Mouse (Mus musculus) lung, adult 2 months (tissue): Measurements from ENCODE around the gene Slc47a2. TPM values are rescaled to one million over a fixed set of nuclear protein-coding genes. Genes with fewer than 3 reads are reported as not detected.

ENCODE experiments used
- DNase-seq: peaks from one replicate; pipeline ENCODE4 v3.0.0; 2022
- H3K4me1 ChIP-seq: fragments of 200-500 bp; 2 replicates; pipeline ENCODE4 v1.6.1; 2011; ENCODE audit warnings: low read length; ENCODE audit not compliant: control insufficient read depth, insufficient read depth
- H3K4me3 ChIP-seq: fragments of 200-500 bp; replicated peaks from 2 replicates; pipeline ENCODE3; 2011; ENCODE audit warnings: low read depth, mild to moderate bottlenecking, control low read depth, low read length; ENCODE audit errors: extremely low read depth
- CTCF ChIP-seq: fragments of 200-500 bp; IDR thresholded peaks from 2 replicates; pipeline ENCODE4 v1.5.1; 2011; ENCODE audit warnings: mild to moderate bottlenecking, low read length, control low read depth; ENCODE audit not compliant: insufficient read depth
- POLR2A ChIP-seq: fragments of 200-500 bp; IDR thresholded peaks from 2 replicates; pipeline ENCODE4 v1.6.1; 2011; ENCODE audit warnings: low read depth, mild to moderate bottlenecking, control low read depth, low read length, borderline replicate concordance; ENCODE audit errors: extremely low read depth
- WGBS: fragments of 180-500 bp; shearing (Covaris S2); methylation state at CpG from one replicate; pipeline ENCODE4 v1.1.7; 2018; 5-methylcytosine and 5-hydroxymethylcytosine counted together
- polyA plus RNA-seq: library from polyadenylated mRNA; depleted of rRNA; stranded (reverse); fragments of >200 nt; gene quantifications from 2 replicates; pipeline ENCODE4 v1.2.3, GENCODE M21; 2012

The Slc47a2 gene
- polyA plus RNA-seq, 1 experiment: 0.19 TPM

DNA sequence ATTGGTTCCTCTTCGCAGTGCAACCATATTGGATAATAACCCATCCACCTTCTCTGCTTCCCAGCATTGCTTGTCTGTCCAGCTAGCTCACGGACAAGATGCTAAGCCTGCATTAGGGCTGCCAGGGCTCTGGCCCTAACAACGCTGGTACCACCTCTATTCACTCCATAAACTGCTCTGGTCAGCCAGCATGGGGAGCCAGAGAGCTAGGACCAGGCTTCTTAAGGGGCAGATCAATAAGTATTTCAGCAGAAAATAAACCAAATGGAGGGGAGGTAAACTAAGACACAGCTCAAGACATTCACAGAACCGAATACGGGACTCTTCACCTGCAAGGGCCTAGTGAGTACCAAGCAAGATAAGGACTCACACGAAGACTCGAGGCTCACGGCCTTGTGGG is 3.5 kb upstream of the Slc47a2 start:
- 72% methylated on average over 8 of the region's 8 CpGs for WGBS
- no peak for TF ChIP-seq CTCF
- TF ChIP-seq POLR2A: no peak
- H3K4me1 ChIP-seq: no peaks in the 10 kb centered on the region; the same call in 1 of the 2 replicates
- DNase-seq: no peak
- no peak overlapping the region for H3K4me3 ChIP-seq

DNA sequence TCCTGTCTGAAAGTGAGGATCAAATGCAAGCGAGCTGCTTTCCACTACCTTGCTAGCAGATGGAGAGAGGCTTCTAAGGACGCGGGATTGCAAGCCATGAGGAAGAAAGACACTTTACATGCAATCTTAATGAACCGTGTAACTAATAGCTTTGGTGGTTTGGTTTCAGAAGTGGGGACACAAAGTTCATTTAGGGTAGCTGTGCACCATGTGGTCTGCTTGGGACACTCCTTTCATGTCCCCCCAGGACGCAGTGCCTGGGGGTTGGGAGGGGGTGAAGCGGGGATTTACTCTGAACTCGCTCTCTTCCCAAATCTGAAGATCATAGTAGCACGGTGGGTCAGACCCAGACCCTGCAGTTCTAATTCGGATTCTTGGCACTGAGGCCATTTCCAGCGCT is 689 bp downstream of the Slc47a2 start:
- H3K4me1 ChIP-seq: no peaks in the 10 kb centered on the region; the same call in 1 of the 2 replicates
- H3K4me3 ChIP-seq: no peak overlapping the region
- no peak for DNase-seq
- WGBS: 22% methylated on average over 10 of the region's 10 CpGs
- TF ChIP-seq POLR2A (no peak), CTCF (no peak)

DNA sequence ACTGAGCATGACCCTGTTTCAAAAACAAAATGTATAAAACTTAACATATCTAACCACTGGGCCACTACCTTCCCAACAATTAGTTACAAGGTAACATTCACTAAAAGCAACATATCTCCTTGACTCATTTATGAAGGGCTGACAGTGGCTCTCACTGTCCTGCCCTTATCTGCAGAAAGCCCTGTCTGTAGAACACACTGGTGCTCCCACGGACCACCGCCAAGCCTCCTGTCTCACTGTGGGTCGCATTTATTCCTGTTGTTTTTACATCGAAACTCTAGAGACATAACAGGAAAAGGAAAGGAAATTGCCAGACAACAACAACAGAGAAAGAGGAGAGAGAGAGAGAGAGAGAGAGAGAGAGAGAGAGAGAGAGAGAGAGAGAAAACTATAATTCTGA is 1.4 kb downstream of the Slc47a2 start:
- Histone ChIP-seq H3K4me1 (no peaks in the 10 kb centered on the region; the same call in 1 of the 2 replicates), H3K4me3 (no peak overlapping the region)
- TF ChIP-seq CTCF (no peak), POLR2A (no peak)
- 72% methylated on average over 4 of the region's 4 CpGs for WGBS
- no peak for DNase-seq

DNA sequence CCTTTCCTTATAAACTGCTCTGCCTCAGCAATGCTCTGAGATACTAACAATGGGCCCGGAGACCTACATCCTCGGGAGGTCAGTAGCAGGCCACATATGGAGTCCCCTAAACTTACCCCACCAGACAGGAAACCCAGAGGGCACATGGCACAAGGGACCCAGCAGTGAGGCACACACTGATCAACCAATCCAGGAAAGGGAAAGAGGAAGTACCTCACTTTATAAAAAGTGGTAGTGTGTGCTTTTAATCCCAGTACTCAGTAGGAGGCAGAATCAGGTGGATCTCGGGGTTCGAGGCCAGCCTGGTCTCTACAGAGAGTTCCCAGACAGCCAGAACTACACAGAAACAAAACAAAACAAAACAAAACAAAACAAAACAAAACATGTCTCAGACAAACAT is 2.3 kb downstream of the Slc47a2 start:
- WGBS: 81% methylated on average over 4 of the region's 4 CpGs
- Histone ChIP-seq H3K4me1 (no peaks in the 10 kb centered on the region; the same call in 1 of the 2 replicates), H3K4me3 (no peak overlapping the region)
- no peak for TF ChIP-seq CTCF
- no peak for TF ChIP-seq POLR2A
- DNase-seq: no peak

DNA sequence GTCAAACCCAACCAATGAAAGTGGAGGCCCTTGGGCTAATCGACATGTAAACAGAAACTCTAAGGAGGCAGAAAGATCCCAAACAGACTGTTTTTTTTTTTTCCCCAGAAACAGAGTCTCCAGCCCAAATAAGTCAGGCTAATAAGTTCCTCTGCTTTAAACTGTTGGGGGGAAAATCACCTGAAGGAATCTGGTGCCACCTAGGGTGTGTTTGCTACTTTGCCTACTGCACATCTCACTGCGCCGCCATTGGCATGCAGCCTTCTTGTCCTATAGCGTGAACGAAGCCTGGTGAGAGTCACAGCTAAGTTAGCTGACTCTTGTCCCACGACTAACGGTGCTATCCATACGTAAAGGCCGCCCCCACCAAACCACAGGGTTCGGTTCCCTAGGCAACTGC is 5.1 kb downstream of the Slc47a2 start:
- peak; percentile 35; the same call in 1 of the 2 replicates for TF ChIP-seq CTCF
- no peak for TF ChIP-seq POLR2A
- Histone ChIP-seq H3K4me1 (no peaks in the 10 kb centered on the region; the same call in 1 of the 2 replicates), H3K4me3 (no peak overlapping the region)
- no peak for DNase-seq
- 68% methylated on average over 10 of the region's 10 CpGs for WGBS

DNA sequence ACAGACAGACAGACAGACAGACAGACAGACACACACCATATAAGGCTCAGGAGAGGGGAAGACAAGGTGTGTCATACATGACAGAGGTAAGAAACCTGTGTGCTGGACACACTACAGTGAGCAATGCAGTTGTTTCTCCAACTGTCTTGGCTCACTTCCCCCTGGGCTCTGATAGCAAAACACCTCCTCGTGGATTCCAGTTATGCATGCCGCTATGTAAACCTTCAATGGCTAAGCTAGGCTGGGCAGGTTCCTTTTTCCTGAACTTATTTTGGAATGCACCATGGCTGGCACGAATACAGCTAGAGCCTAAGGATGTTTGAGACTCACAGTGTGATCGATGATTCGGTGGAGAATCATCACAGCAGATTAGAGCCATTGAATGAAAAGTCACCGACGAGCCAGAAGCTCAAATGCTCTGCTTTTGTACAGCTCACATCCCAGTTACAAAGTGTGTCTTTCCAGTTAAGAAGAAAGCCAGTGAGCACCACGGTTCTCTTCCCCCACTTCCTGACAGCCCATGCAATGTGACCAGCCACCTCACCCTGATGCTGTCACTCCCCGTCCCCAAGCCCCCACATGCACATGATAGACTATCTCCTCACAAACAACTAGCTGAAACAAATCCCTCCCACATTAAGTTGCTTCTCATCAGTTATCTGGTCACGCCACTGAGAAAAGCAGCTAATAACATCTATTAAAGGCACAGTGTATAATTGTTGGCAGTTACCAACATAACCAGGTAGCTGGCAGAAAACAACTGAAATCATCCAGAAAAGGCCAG is 21.6 kb downstream of the Slc47a2 start:
- H3K4me3 ChIP-seq: no peak overlapping the region
- no peak for TF ChIP-seq POLR2A
- TF ChIP-seq CTCF: no peak
- WGBS: 51% methylated on average over 10 of the region's 10 CpGs
- H3K4me1 ChIP-seq: no peaks in the 10 kb centered on the region
- DNase-seq: no peak

DNA sequence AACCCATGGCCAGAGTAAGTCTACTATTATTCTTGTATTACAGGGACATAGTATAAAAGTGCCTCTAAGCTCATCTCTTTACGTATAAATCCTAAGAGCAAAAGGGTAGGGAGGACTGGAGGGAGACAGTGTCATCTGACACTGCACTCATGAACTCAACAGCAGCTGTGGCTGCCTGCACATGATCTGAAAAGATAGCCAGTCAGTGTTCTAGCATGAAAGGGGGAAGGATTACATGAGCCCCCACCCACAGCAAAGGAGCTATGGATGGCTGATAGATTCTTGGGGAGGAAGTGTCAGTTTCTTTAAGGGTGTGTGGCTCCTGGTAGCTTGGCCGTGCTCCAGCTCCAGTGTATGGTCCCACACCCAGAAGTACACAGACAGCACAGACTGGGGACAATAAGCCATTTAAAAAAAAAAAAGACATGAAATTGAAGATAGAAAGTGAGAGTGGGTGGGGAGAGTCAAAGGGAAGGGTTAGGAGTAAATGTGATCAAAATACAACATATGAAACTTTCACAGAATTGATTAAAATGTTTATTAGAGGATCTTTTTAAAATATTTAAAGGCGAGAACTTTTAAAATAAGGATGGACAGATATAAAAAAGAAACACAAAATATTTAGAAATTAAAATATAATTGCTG is 22.6 kb downstream of the Slc47a2 start:
- 55% methylated on average over 3 of the region's 3 CpGs for WGBS
- Histone ChIP-seq H3K4me3 (no peak overlapping the region), H3K4me1 (no peaks in the 10 kb centered on the region)
- no peak for DNase-seq
- no peak for TF ChIP-seq CTCF
- TF ChIP-seq POLR2A: no peak

DNA sequence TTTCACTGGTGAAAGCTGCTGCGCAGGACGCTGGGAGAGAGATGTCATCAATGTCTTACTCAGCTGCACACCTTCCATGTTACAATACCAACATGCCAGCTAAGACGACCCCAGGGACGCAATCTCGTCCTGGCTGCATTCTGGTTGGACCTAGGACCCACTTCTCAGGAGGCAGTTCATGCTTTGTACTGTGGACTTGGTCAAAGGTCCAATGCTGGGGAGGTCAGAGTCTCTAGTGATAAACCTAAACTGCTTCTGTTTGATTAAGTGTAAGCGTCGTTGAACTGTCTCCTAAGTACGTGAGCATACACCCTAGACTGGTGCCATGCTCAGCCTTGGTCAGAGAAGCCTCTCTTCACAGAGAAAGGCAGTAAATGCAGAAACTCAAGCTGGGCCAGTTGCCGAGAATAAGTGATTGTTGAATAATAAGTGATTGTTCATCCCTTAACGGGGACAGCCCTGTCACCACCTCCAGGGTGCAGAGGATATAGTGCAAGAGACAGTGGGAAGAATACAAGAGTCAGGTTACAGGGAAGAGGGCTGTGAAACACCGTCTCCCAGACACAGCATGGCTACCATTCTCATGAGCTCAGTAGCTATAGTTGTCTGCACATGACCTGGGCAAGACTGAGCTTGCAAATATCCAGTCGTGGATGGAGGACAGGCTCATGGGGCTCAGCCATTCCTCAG is 23.3 kb downstream of the Slc47a2 start:
- no peak for DNase-seq
- TF ChIP-seq CTCF (no peak), POLR2A (no peak)
- WGBS: 47% methylated on average over 12 of the region's 12 CpGs

DNA sequence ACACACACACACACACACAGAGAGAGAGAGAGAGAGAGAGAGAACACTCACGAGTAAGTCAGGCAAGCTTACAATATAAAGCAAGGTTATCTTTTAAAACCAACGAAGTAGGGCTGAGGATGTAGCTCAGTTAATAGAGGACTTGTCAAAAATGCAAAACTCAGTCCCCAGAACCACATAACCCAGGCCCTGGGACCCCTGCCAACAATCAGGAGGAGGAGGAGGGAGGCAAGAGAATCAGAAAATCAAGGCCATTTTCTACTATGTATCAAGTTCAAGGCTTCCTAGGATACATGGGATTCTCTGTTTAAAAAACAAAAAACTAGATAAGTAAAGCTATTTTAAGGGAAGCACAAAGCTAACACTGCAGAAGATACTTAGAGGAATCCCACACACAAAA is 25.8 kb downstream of the Slc47a2 start:
- no peak for DNase-seq
- H3K4me3 ChIP-seq: no peak overlapping the region
- no peak for TF ChIP-seq CTCF
- no peak for TF ChIP-seq POLR2A
- no peaks in the 10 kb centered on the region for H3K4me1 ChIP-seq
- 44% methylated on average over 2 of the region's 2 CpGs for WGBS

More for the DNA sequence above, 23.3 kb downstream of the Slc47a2 start:
- H3K4me1 ChIP-seq: no peaks in the 10 kb centered on the region
- no peak overlapping the region for H3K4me3 ChIP-seq
